Mouse (Mus musculus): ENCODE measurements around the gene Srebf2.

Gene Srebf2

GRCm38 (mm10) chr15:82182311-82182710 lies 35.3 kb downstream of the Srebf2 start:
- DNase-seq (ENCODE audit: low read depth), result no peak

- no peak for DNase-seq (ENCODE audit: low read depth)
Measured at GRCm38 (mm10) chr15:82183596-82183995, 36.6 kb downstream of the Srebf2 start.

DNA sequence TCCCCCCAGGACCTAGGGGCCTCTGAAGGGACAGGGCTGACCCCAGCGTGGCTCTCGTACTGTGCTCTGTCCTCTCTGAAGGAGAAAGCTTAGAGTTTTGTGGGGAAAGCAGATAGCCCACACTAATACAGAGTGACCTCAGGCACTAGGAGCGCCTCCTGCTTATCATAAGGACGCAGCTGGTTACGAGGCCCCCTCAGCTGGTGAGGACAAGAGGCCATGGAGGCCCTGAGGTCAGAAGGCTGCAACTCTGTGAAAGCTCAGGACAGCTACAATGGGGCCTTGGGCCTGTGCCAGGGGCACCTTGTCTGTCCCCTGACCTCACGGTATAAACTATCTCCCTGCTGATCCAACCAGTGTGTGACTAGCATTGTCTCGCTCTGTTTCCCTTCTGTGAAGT lies 37.2 kb downstream of the Srebf2 start:
- DNase-seq (ENCODE audit: low read depth), result no peak

GRCm38 (mm10) chr15:82184656-82185055 lies 37.7 kb downstream of the Srebf2 start:
- DNase-seq (ENCODE audit: low read depth), result no peak

GRCm38 (mm10) chr15:82185062-82185783 lies 38.2 kb downstream of the Srebf2 start:
- no peak for DNase-seq (ENCODE audit: low read depth)

DNA sequence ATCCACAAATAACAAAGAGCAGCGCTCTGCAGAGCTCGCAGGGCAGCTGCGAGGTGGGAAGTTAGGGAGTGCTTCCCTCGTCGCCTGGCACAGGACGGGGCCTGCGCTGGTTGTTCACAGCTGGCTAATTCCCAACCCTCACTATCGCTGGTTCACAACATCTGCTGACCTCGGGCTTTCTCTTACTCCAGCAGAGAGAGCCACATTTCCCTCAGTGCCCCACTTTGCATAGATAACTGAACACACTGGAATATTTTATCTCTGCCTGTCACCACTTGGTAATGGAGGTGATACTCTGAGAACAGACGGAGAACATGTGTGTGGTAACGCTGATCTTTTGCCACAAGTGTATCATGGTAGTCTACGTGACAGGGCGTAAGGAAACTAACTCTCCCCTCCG lies 39.1 kb downstream of the Srebf2 start:
- no peak for DNase-seq (ENCODE audit: low read depth)

GRCm38 (mm10) chr15:82186931-82187330 lies 40.0 kb downstream of the Srebf2 start:
- DNase-seq (ENCODE audit: low read depth), result peak; percentile 21

- DNase-seq (ENCODE audit: low read depth), result no peak
Measured at GRCm38 (mm10) chr15:82187401-82187800, 40.4 kb downstream of the Srebf2 start.

DNA sequence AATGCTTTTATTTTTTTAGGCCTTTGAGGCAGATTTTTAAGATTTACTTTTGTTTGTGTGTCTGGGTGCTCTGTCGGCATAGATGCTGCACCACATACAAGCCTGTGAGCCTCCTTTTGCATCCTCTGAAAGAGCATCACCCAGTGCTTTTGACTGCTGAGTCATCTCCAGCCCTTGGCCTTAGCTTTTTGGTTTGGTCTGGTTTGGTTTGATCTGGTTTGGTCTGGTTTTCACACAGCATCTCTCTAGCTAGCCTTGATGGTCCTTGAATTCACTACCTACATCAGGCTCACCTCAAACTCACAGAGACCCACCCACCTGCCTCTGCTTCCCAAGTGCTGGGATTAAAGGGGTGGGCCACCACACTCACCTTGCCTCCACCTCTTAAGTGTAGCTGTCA lies 40.9 kb downstream of the Srebf2 start:
- no peak for DNase-seq (ENCODE audit: low read depth)

DNA sequence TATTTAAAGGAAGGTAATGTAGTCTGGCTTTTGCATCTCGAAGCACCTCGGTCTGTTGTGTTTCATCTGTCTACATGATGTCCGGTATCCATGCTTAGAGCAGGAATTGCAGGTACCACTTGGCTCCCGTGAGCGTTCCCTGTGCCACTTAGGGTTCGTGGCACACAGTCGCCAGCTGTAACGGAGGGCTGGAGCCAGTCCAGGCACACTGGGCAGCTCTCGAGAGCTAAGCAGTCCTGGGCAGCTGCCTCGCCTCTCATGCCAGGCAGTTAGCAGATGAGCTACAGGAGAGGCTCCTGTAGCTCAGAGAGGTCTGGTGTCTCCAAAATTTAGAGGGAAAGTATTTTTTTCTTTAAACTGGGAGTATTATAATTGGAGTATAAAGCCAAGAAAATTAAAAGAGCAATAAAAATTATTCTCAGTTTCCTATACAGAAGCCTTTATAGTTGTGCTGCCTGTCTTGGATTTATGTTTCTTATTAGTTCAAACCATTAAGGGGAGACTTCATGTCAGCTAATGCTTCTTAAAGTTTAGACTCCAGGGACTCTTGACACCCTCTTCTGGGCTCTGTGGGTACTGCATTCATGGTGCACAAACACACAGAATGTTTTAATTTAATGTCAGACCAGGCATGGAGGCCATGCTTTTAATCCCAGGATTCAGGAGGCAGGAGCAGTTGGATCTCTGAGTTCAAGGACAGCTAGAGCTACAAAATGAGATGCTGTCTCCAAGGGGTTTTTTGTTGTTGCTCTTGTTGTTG lies 41.7 kb downstream of the Srebf2 start:
- DNase-seq (ENCODE audit: low read depth), result peak; percentile 77

- DNase-seq (ENCODE audit: low read depth), result no peak
Measured at GRCm38 (mm10) chr15:82192617-82193016, 45.6 kb downstream of the Srebf2 start.

DNA sequence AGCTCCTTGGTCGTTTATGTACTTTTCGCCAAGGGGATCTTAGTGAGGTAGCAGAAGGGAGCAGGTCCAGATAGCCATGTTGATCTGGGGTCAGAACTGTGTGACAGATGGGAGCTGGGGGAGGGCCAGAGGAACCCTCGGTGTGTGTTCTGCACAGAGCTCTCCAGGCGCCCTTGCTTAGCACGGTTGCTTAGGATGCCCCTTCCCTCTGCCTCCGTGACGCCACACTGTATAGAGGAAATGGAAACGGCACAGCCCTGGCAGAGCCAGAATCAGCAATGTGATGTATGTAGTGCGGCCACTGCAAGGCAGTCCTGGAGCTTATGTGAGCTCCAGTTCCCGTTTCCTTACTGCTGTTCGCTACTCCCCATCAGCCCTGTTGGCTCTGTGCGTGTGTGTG lies 49.3 kb downstream of the Srebf2 start:
- DNase-seq (ENCODE audit: low read depth), result no peak

GRCm38 (mm10) chr15:82197246-82197750 lies 50.3 kb downstream of the Srebf2 start:
- no peak for DNase-seq (ENCODE audit: low read depth)

- DNase-seq (ENCODE audit: low read depth), result no peak
Measured at GRCm38 (mm10) chr15:82197937-82198336, 51.0 kb downstream of the Srebf2 start.

DNA sequence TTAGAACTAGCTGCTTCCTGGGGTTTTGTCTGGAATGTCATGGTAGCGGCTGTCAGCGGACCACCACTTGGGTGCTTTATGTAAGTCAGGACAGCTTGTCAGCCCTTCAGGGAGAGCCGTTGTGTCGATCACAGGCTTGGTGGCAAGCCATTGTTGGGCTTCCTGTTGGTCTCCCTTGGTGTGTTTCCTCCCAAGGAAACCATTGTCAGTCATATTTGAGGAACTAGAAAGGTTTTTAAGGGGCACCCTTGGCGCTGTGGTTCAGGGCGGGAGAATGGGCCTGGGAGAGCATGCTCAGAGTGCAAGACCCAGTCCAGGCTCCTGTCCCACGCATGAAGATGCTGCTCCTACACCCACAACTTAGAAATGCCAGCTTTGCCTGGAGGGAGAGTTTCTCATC lies 51.4 kb downstream of the Srebf2 start:
- DNase-seq (ENCODE audit: low read depth), result no peak

GRCm38 (mm10) chr15:82199546-82199945 lies 52.6 kb downstream of the Srebf2 start:
- DNase-seq (ENCODE audit: low read depth), result no peak

- DNase-seq (ENCODE audit: low read depth), result no peak
Measured at GRCm38 (mm10) chr15:82202086-82202485, 55.1 kb downstream of the Srebf2 start.

- no peak for DNase-seq (ENCODE audit: low read depth)
Measured at GRCm38 (mm10) chr15:82203090-82203489, 56.1 kb downstream of the Srebf2 start.

GRCm38 (mm10) chr15:82203611-82204351 lies 56.8 kb downstream of the Srebf2 start:
- no peak for DNase-seq (ENCODE audit: low read depth)

DNA sequence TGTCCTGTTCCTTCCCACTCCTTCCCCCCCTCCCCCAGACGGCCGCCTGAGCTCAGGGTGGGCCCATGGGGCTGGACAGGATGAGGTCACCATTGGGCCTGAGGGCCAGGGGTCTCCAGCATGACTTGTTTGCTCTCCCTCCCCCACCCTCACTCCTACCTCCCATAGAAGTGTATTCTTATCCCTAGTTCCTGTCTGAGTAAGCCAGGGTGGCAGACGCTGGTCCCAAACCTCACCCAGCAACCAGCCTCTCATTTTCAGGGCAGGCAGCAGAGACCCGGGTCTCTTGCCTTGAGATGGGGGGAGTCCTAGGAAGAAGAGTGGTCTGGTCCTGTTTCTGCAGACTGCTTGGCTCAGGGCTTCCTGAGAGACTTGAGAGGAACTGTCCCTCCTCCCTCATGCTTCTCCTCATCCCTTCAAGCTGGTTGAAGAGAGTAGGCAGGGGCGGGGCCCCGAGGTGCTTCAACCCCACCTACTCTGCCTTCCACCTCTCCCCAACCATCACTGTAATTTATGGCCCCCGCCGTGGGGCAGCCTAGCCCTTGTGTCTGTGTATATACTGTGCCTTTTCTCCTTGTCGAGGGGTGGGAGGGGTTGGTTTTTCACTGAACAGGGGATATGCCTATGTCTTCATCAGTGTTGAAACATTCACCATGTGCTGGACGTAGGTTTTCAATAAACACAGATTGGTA lies 57.8 kb downstream of the Srebf2 start:
- no peak for DNase-seq (ENCODE audit: low read depth)

DNA sequence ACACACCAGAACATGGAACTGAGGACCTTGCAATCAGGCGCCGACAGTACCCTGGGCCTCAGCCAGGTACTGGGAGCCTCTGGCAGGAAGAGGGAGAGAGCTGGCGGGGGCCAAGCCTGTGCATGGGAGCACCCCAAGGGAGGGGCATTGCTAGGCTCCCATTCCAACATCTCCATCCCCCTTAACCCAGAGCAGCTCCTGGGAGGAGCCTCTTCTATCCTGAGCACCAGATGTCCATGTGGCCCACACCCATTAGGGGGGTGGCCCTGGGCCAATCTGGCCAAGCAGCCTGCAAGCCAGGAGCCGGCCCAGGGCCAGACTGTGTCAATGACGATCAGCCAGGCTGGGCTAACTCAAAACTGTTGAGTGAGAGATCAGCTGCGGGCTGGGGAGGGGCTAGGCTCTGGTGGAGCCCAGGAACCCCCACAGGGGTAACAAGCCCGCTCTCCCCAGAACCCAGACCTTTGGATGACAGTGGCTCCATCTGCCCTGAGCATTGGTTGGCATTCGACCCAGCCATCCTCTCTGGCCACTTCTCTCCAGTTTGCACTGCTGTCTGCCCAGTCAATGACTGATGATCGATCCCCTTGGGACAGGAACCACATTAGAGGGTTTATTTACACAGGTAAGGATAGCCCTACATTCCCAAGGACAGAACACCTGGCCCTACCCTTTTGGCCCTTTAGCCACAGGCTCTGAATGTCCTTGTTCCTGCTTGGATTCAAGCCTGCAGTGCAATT lies 59.6 kb downstream of the Srebf2 start:
- peak; percentile 89 for DNase-seq (ENCODE audit: low read depth)

Data from NIH3T3 (cell line).